Mouse (Mus musculus): ENCODE measurements around the gene Bmp2k.

Gene Bmp2k

GRCm38 (mm10) chr5:96972474-96973130 lies 24.9 kb upstream of the Bmp2k start:
- no peak for DNase-seq (ENCODE audit: low spot score)

- no peak for DNase-seq (ENCODE audit: low spot score)
Measured at GRCm38 (mm10) chr5:96973714-96974113, 23.8 kb upstream of the Bmp2k start.

- DNase-seq (ENCODE audit: low spot score) = no peak
Measured at GRCm38 (mm10) chr5:96974661-96975060, 22.8 kb upstream of the Bmp2k start.

GRCm38 (mm10) chr5:96975112-96975511 lies 22.4 kb upstream of the Bmp2k start:
- DNase-seq (ENCODE audit: low spot score) = no peak

- DNase-seq (ENCODE audit: low spot score) = no peak
Measured at GRCm38 (mm10) chr5:96976150-96976549, 21.3 kb upstream of the Bmp2k start.

- DNase-seq (ENCODE audit: low spot score) = no peak
Measured at GRCm38 (mm10) chr5:96979296-96980007, 18.0 kb upstream of the Bmp2k start.

- no peak for DNase-seq (ENCODE audit: low spot score)
Measured at GRCm38 (mm10) chr5:96980008-96980634, 17.4 kb upstream of the Bmp2k start.

GRCm38 (mm10) chr5:96981987-96982386 lies 15.5 kb upstream of the Bmp2k start:
- no peak for DNase-seq (ENCODE audit: low spot score)

- DNase-seq (ENCODE audit: low spot score) = no peak
Measured at GRCm38 (mm10) chr5:96983142-96983541, 14.3 kb upstream of the Bmp2k start.

- no peak for DNase-seq (ENCODE audit: low spot score)
Measured at GRCm38 (mm10) chr5:96986850-96987249, 10.6 kb upstream of the Bmp2k start.

GRCm38 (mm10) chr5:96988880-96989279 lies 8.6 kb upstream of the Bmp2k start:
- DNase-seq (ENCODE audit: low spot score) = no peak

- DNase-seq (ENCODE audit: low spot score) = no peak
Measured at GRCm38 (mm10) chr5:96991156-96991555, 6.3 kb upstream of the Bmp2k start.

- DNase-seq (ENCODE audit: low spot score) = no peak
Measured at GRCm38 (mm10) chr5:96992651-96993050, 4.8 kb upstream of the Bmp2k start.

- DNase-seq (ENCODE audit: low spot score) = no peak
Measured at GRCm38 (mm10) chr5:96993057-96993456, 4.4 kb upstream of the Bmp2k start.

GRCm38 (mm10) chr5:96995791-96996190 lies 1.7 kb upstream of the Bmp2k start:
- DNase-seq (ENCODE audit: low spot score) = no peak

- DNase-seq (ENCODE audit: low spot score) = peak; percentile 71
Measured at GRCm38 (mm10) chr5:96996401-96997309, 834 bp upstream of the Bmp2k start.

- DNase-seq (ENCODE audit: low spot score) = no peak
Measured at GRCm38 (mm10) chr5:96997802-96998565, 495 bp downstream of the Bmp2k start.

- DNase-seq (ENCODE audit: low spot score) = no peak
Measured at GRCm38 (mm10) chr5:96998566-96998907, 1.0 kb downstream of the Bmp2k start.

GRCm38 (mm10) chr5:96999601-97000000 lies 2.1 kb downstream of the Bmp2k start:
- no peak for DNase-seq (ENCODE audit: low spot score)

GRCm38 (mm10) chr5:97000524-97000923 lies 3.0 kb downstream of the Bmp2k start:
- DNase-seq (ENCODE audit: low spot score) = no peak

- no peak for DNase-seq (ENCODE audit: low spot score)
Measured at GRCm38 (mm10) chr5:97001153-97001552, 3.7 kb downstream of the Bmp2k start.

- DNase-seq (ENCODE audit: low spot score) = no peak
Measured at GRCm38 (mm10) chr5:97001571-97001970, 4.1 kb downstream of the Bmp2k start.
